Mouse (Mus musculus) ES-E14 (cell line): ENCODE data around the gene Inka1. TPM values are rescaled to one million over a fixed set of nuclear protein-coding genes. Genes with fewer than 3 reads are reported as not detected.
A peak's percentile ranks its signal among the peaks of the same experiment; 100 is the strongest.

Experiments used
- DNase-seq: peaks from one replicate; pipeline ENCODE4 v3.0.0-alpha.2; 2013; ENCODE audit warnings: low read depth, low spot score
- H3K27ac ChIP-seq: 2 replicates; pipeline ENCODE4 v1.5.1; 2012; ENCODE audit warnings: low read depth, mild to moderate bottlenecking, low read length, moderate library complexity, mixed read lengths; ENCODE audit not compliant: poor library complexity, insufficient read depth, severe bottlenecking
- H3K36me3 ChIP-seq: 2 replicates; pipeline ENCODE4 v1.6.1; 2012; ENCODE audit warnings: mild to moderate bottlenecking, low read length, moderate library complexity, mixed read lengths; ENCODE audit not compliant: control insufficient read depth, poor library complexity, insufficient read depth, severe bottlenecking
- H3K4me1 ChIP-seq, 2 experiments: fragments of 150-350 bp in 1 of 2; sonication (generic) in 1 of 2; 2 replicates each; pipeline ENCODE4 v1.6.1; 2012; ENCODE audit warnings: low read length in 2 of 2, mild to moderate bottlenecking in 1 of 2, mixed read lengths in 1 of 2; ENCODE audit not compliant: control insufficient read depth in 2 of 2, insufficient read depth in 2 of 2, poor library complexity in 1 of 2
- H3K4me3 ChIP-seq, 2 experiments: fragments of 150-350 bp in 1 of 2; sonication (generic) in 1 of 2; 2 replicates each; pipeline ENCODE4 v1.5.1; 2012; ENCODE audit warnings: low read length in 2 of 2, low read depth in 1 of 2, mild to moderate bottlenecking in 1 of 2, mixed read lengths in 1 of 2; ENCODE audit not compliant: insufficient read depth in 1 of 2, poor library complexity in 1 of 2, severe bottlenecking in 1 of 2
- H3K9ac ChIP-seq: 2 replicates; pipeline ENCODE4 v1.6.1; 2012; ENCODE audit warnings: low read depth, mild to moderate bottlenecking, low read length, mixed read lengths; ENCODE audit not compliant: poor library complexity, insufficient read depth, severe bottlenecking
- H3K9me3 ChIP-seq: fragments of 150-350 bp; sonication (generic); 2 replicates; pipeline ENCODE4 v1.6.1; 2012; ENCODE audit warnings: low read depth, mild to moderate bottlenecking, low read length; ENCODE audit not compliant: control insufficient read depth, insufficient read depth
- CHD2 ChIP-seq: IDR thresholded peaks from 2 replicates; pipeline ENCODE4 v1.6.1; 2014; ENCODE audit warnings: mild to moderate bottlenecking, low read depth, low read length, inconsistent platforms
- HCFC1 ChIP-seq: IDR thresholded peaks from 2 replicates; pipeline ENCODE4 v1.6.1; 2012; ENCODE audit warnings: low read length, inconsistent platforms, borderline replicate concordance; ENCODE audit not compliant: insufficient read depth
- MAFK ChIP-seq: IDR thresholded peaks from 2 replicates; pipeline ENCODE4 v1.6.1; 2014; ENCODE audit warnings: mild to moderate bottlenecking, low read depth, low read length, inconsistent platforms; ENCODE audit not compliant: insufficient read depth
- ZC3H11A ChIP-seq: IDR thresholded peaks from 2 replicates; pipeline ENCODE4 v1.6.1; 2012; ENCODE audit warnings: low read depth, mild to moderate bottlenecking, inconsistent platforms, low read length, borderline replicate concordance
- ZNF384 ChIP-seq: IDR thresholded peaks from 2 replicates; pipeline ENCODE4 v1.6.1; 2012; ENCODE audit warnings: low read depth, low read length, inconsistent platforms
- in situ Hi-C, 2 experiments: fragments of 600-800 bp; cut with MboI; formaldehyde crosslinking; loops; one replicate each; pipeline ENCODE4 v1.15.1; 2025; ENCODE audit warnings: low sequenced_read_pairs in 2 of 2, inconsistent platforms in 1 of 2; ENCODE audit not compliant: unreplicated experiment in 2 of 2
- total RNA-seq: library from RNA; depleted of rRNA; stranded (reverse); fragments of 300-350 nt; gene quantifications from 2 replicates; pipeline ENCODE4 v1.2.3, GENCODE M21; 2012

Gene Inka1
- total RNA-seq, 1 experiment, result 6.1 TPM

DNA sequence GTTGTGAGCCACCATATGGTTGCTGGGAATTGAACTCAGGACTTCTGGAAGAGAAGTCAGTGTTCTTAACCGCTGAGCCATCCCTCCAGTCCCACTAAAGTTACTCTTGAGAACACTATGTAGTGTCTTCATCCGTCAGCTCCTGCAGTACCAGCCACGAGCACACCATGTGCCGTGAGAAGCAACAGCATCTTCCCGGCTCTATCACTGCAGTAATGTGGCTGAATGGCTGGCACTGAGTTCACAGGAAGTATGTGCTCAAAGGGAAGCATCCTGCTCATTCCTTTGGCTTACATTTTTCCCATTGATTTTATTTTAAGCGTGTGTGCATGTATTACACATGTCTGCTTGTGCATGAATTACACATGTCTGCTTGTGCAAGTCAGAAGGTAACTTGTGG, 18.2 kb downstream of the Inka1 start:
- H3K9ac ChIP-seq, result no peak overlapping the region
- in situ Hi-C loops, result no loop called here
- peaks cover 0 to 8% of the 10 kb centered on the region in 2 experiments; a peak in 2 of 4 replicates for H3K4me1 ChIP-seq
- no peaks in the 10 kb centered on the region for H3K9me3 ChIP-seq
- no peak overlapping the region for H3K27ac ChIP-seq
- no peak for DNase-seq
- TF ChIP-seq ZC3H11A (no peak), ZNF384 (no peak), HCFC1 (no peak), CHD2 (no peak), MAFK (no peak)
- H3K36me3 ChIP-seq, result peaks cover 47% of the 10 kb centered on the region
- H3K4me3 ChIP-seq, result no peak overlapping the region

DNA sequence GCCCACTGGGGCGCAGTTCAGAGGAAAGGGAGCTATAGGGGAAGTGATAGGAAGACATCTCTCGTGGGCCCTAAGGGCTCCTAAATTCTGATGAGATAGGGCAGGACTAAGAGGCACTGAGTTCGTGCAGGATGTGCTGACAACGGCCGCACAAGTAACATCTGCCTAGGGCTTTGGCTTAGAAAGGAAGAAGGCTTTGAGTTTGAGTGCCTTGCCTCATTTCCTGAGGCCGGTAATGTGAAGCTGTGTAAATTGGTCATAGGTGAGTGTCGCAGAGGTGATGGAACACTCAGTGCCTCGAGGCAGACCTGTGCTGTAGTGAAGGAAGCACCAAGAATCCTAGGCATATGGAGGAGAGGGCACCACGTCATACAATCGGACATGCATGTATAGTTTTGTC, 19.0 kb downstream of the Inka1 start:
- TF ChIP-seq MAFK (no peak), CHD2 (no peak), ZNF384 (no peak), ZC3H11A (no peak), HCFC1 (no peak)
- DNase-seq, result no peak
- Histone ChIP-seq H3K9me3 (no peaks in the 10 kb centered on the region), H3K4me1 (peaks cover 2 to 8% of the 10 kb centered on the region in 2 experiments; a peak in 3 of 4 replicates), H3K9ac (no peak overlapping the region), H3K4me3 (no peak overlapping the region), H3K27ac (no peak overlapping the region), H3K36me3 (peaks cover 53% of the 10 kb centered on the region)
- in situ Hi-C loops, result no loop called here

DNA sequence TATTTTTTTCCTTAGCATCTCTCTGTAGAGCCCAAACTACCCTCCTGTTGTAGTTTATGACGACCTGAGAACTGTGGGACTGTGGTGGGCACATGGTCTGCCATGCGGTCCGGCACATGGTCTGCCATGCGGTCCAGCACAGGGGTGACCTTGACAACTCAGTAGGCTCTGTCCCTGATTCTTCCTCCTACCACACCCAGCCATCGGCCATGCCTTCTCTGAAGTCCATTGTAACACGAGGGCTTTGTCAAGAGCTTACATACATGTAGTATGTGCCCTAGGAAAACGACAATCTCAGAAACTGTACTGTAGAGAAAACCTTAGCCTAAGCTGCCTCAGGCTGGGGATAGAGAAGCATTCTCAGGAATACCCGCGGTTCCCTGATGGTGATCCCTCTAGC, 21.0 kb downstream of the Inka1 start:
- no peak for DNase-seq
- peaks cover 50% of the 10 kb centered on the region for H3K36me3 ChIP-seq
- in situ Hi-C loops, result no loop called here
- H3K27ac ChIP-seq, result no peak overlapping the region
- no peak overlapping the region for H3K4me3 ChIP-seq
- peaks cover 4 to 8% of the 10 kb centered on the region in 2 experiments; a peak in 3 of 4 replicates for H3K4me1 ChIP-seq
- H3K9me3 ChIP-seq, result no peaks in the 10 kb centered on the region
- H3K9ac ChIP-seq, result no peak overlapping the region
- TF ChIP-seq ZC3H11A (no peak), ZNF384 (no peak)

DNA sequence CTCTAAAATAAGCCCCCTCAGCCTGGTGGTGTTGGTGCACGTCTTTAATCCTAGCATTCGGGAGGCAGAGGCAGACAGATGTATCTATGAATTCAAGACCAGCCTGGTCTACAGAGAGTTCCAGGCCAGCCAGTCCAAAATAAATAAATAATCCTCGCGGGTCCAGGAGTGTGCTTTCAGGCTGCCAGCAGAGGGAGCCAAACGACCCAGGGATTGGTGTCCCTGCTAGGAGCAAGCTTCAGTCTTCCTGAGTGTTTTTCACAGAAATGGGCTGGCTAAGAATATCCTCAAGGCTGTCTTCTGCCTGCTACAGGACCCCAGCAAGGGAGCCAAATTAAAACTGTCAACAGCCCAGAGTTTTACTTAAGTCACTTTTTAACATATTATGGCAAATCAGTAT, 22.0 kb downstream of the Inka1 start:
- Histone ChIP-seq H3K9ac (no peak overlapping the region), H3K27ac (no peak overlapping the region), H3K36me3 (peaks cover 53% of the 10 kb centered on the region), H3K4me1 (peaks cover 4 to 8% of the 10 kb centered on the region in 2 experiments; a peak in 3 of 4 replicates), H3K9me3 (no peaks in the 10 kb centered on the region), H3K4me3 (no peak overlapping the region)
- TF ChIP-seq ZC3H11A (peak; percentile 56; the same call in 1 of the 2 replicates), ZNF384 (no peak), CHD2 (no peak), MAFK (no peak), HCFC1 (no peak)
- peak; percentile 71 for DNase-seq
- in situ Hi-C loops, result no loop called here

DNA sequence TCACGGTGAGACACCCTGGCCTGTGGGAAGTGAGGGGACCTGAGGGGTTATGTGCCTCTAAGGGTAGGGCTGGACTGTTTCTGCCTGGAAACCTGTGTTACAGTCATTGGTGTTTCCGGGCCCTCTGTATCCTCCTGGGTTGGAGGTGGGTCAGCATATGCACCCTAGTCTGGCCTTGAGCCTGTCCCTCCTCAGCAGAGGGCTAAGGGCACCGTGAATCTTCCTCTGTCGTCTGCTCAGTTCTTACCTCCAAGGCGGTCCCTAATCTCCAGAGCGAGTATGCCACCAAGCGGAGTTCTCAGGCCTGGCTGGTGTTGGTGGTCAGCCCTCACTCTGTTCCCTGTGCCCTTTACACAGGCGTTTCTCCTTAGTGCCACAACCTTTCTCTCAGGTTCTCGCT, 22.8 kb downstream of the Inka1 start:
- no peak for DNase-seq
- H3K9me3 ChIP-seq, result no peaks in the 10 kb centered on the region
- TF ChIP-seq HCFC1, result no peak
- no peak for TF ChIP-seq ZNF384
- TF ChIP-seq ZC3H11A, result no peak
- TF ChIP-seq CHD2, result no peak
- no peak for TF ChIP-seq MAFK
- peaks cover 4 to 8% of the 10 kb centered on the region in 2 experiments; a peak in 3 of 4 replicates for H3K4me1 ChIP-seq
- no peak overlapping the region for H3K27ac ChIP-seq
- in situ Hi-C loops, result no loop called here
- H3K36me3 ChIP-seq, result peaks cover 50% of the 10 kb centered on the region
- H3K4me3 ChIP-seq, result no peak overlapping the region
- no peak overlapping the region for H3K9ac ChIP-seq
